Mouse (Mus musculus): ENCODE measurements around the gene Cdk5r2. TPM values are rescaled to one million over a fixed set of nuclear protein-coding genes. Genes with fewer than 3 reads are reported as not detected.
"Not testable (repeated sequence)": the region's sequence is repeated elsewhere in the genome, so short reads cannot be mapped to it uniquely, and the experiment has no call there.

Gene Cdk5r2
- polyA plus RNA-seq (2016; fragmentation: Nextera tagmentation; extraction: Ambion mirVana) = not detected in 2 replicates

GRCm38 (mm10) chr1:74854306-74855056 lies at the start of gene Cdk5r2:
TSS of gene Cdk5r2 (plus strand) at chr1:74854934.
- no peak within 1 kb of the TSS for H3K27ac ChIP-seq
- peaks cover 21% of the 10 kb centered on the region; the same call in 1 of the 2 replicates for H3K4me1 ChIP-seq
- no peaks in the 10 kb centered on the region for H3K36me3 ChIP-seq
- peaks cover 99% of the 10 kb centered on the region for H3K27me3 ChIP-seq (replicated peaks)
- H3K9ac ChIP-seq = no peak within 1 kb of the TSS
- WGBS (ENCODE audit: insufficient replicate concordance) = 6% methylated on average over 33 of the region's 39 CpGs
- H3K4me3 ChIP-seq = peak within 1 kb of the TSS; percentile 56
- H3K4me2 ChIP-seq = peak within 1 kb of the TSS; percentile 72
- no peaks in the 10 kb centered on the region for H3K9me3 ChIP-seq (replicated peaks)
- peak; percentile 59 for ATAC-seq

DNA sequence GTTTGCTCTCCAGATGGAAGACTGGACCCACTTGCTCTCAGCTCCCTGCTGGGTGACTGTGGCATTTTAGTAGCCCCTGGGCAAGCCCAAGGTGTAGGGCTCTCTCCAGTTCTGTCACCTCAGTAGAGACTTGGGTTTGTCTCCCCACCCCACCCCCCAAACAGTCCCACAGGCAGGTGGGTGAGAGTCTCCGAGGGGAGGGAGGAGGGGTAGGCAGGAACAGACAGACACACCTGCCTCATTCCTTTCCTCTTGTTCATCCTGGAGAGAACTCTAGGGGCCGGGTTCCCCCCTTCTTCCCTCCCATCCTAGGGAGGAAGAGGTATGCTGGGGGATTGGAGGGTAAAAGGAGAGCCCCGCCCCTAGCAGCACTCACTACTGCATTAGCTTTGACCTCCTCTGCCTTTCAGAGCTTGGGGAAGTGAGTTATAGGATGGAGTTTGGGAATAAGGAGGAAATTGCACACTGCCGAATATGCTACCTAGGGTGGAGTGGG lies 49.3 kb upstream of the Cdk5r2 start:
- H3K9ac ChIP-seq = no peak overlapping the region
- no peak overlapping the region for H3K4me3 ChIP-seq
- H3K27me3 ChIP-seq (replicated peaks) = peaks cover 100% of the 10 kb centered on the region
- ATAC-seq = no peak
- H3K36me3 ChIP-seq = no peaks in the 10 kb centered on the region
- no peak overlapping the region for H3K27ac ChIP-seq
- no peaks in the 10 kb centered on the region for H3K9me3 ChIP-seq (replicated peaks)
- peaks cover 22% of the 10 kb centered on the region for H3K4me1 ChIP-seq
- H3K4me2 ChIP-seq = no peak overlapping the region
- 19% methylated on average over 4 of the region's 4 CpGs for WGBS (ENCODE audit: insufficient replicate concordance)

GRCm38 (mm10) chr1:74805843-74806242 lies 48.9 kb upstream of the Cdk5r2 start:
- Histone ChIP-seq H3K4me3 (no peak overlapping the region), H3K9me3 (replicated peaks) (no peaks in the 10 kb centered on the region), H3K4me2 (no peak overlapping the region), H3K9ac (no peak overlapping the region), H3K27ac (no peak overlapping the region), H3K4me1 (peaks cover 22% of the 10 kb centered on the region), H3K27me3 (replicated peaks) (peaks cover 100% of the 10 kb centered on the region), H3K36me3 (no peaks in the 10 kb centered on the region)
- ATAC-seq = no peak
- WGBS (ENCODE audit: insufficient replicate concordance) = 3% methylated on average over 5 of the region's 5 CpGs

DNA sequence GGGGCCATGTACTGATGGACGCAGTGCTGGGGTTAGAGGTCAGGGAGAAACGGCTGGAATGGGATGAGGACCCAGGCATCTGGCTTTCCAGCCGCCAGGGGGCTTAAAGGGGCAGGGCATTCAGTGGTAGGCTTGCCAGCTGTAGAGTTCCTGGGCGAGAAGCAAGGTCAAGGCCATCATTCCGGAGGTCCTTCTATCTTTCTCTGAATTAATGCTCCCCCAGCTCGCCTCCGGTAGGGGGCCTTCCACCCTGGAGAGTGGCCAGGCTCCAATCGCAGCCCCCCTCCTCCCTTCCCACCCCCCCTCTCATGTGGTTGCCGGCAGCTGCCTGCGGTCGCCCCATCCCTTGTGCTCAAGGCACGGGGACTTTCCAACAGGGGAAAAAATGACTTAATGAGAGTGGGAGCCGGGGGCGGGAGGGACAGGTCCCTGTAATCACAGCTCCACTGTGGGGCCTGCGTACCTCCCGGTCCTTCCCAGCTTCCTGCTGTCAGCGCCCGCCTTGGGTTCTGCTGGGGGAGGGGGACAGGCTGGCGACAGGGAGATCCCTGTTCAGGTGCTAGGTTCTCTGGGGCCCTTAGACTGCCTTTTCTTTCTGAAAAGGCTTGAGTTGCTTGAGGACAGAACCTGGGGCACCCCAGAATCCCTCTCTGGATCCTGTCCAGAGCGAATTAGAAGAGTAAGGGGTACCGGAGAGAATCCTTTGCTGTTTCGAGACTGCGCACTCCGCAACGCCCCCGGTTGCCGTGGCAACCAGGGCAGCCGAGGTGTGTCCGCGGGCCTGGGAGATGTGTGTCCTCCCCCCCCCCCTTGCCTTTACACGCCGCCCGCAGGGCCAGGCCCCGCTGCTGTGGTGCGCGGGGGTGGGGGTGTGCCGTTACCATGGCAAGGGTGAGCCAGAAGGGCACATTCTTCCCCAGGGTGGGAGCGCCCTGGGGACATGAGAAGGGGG lies 48.1 kb upstream of the Cdk5r2 start:
- Histone ChIP-seq H3K4me1 (peaks cover 22% of the 10 kb centered on the region), H3K4me2 (peak overlapping the region; percentile 8)
- 3% methylated on average over 38 of the region's 38 CpGs for WGBS (ENCODE audit: insufficient replicate concordance)

GRCm38 (mm10) chr1:74807551-74808071 lies 47.1 kb upstream of the Cdk5r2 start:
- H3K27ac ChIP-seq = no peak overlapping the region
- H3K36me3 ChIP-seq = no peaks in the 10 kb centered on the region
- peaks cover 22% of the 10 kb centered on the region for H3K4me1 ChIP-seq
- peaks cover 100% of the 10 kb centered on the region for H3K27me3 ChIP-seq (replicated peaks)
- peak; percentile 13; the same call in 1 of the 2 replicates for ATAC-seq
- H3K4me3 ChIP-seq = no peak overlapping the region
- no peak overlapping the region for H3K9ac ChIP-seq
- no peak overlapping the region for H3K4me2 ChIP-seq
- WGBS (ENCODE audit: insufficient replicate concordance) = 10% methylated on average over 23 of the region's 23 CpGs
- no peaks in the 10 kb centered on the region for H3K9me3 ChIP-seq (replicated peaks)

More for the DNA sequence above, 48.1 kb upstream of the Cdk5r2 start:
- Histone ChIP-seq H3K9ac (no peak overlapping the region), H3K4me3 (no peak overlapping the region), H3K36me3 (no peaks in the 10 kb centered on the region), H3K27ac (no peak overlapping the region), H3K9me3 (replicated peaks) (no peaks in the 10 kb centered on the region), H3K27me3 (replicated peaks) (peaks cover 100% of the 10 kb centered on the region)
- ATAC-seq = no peak

DNA sequence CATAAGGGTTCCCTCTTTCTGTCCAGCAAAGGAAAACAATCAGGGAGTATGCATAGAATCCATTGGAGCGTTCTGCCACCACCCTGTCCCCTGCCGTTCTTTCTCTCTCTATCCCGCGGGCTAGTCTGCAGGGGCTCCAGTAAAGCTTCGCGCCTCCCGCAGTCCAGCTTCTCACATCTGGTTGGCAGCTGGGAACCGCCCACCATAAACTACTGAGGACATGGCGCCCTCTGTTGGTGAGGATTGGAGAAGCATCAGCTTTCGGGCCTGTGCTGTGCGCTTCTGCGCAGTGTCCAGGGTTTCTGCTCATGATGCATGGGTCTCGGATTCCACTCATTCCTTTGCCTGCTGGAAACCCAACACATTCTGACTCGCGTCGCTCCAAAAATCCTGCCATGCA lies 46.7 kb upstream of the Cdk5r2 start:
- no peak overlapping the region for H3K4me2 ChIP-seq
- 2% methylated on average over 16 of the region's 16 CpGs for WGBS (ENCODE audit: insufficient replicate concordance)
- H3K9me3 ChIP-seq (replicated peaks) = no peaks in the 10 kb centered on the region
- H3K36me3 ChIP-seq = no peaks in the 10 kb centered on the region
- ATAC-seq = peak; percentile 44; the same call in 1 of the 2 replicates
- peaks cover 100% of the 10 kb centered on the region for H3K27me3 ChIP-seq (replicated peaks)
- peaks cover 18% of the 10 kb centered on the region for H3K4me1 ChIP-seq
- H3K27ac ChIP-seq = no peak overlapping the region
- H3K9ac ChIP-seq = no peak overlapping the region
- H3K4me3 ChIP-seq = no peak overlapping the region

DNA sequence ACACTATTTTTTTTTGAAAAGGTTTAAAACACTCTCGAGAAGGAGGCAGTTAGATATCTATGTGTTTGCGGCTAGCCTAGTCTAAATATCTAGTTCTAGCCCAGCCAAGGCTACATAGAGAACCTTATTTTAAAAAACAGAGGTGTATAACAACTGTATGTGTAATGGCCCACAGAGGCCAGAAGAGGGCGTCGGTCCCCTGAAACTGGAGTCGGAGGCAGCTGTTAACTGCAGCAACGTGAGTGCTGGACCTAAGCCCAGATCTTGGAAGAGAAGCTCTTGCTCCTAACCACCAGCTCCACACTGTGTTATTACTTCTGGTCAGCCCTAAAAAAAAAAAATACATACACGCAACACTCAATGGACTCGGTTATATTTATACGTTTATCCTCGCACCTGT lies 45.7 kb upstream of the Cdk5r2 start:
- H3K4me3 ChIP-seq = no peak overlapping the region
- H3K27ac ChIP-seq = no peak overlapping the region
- H3K4me1 ChIP-seq = peaks cover 11% of the 10 kb centered on the region; the same call in 1 of the 2 replicates
- no peaks in the 10 kb centered on the region for H3K9me3 ChIP-seq (replicated peaks)
- ATAC-seq = no peak
- peaks cover 99% of the 10 kb centered on the region for H3K27me3 ChIP-seq (replicated peaks)
- no peak overlapping the region for H3K4me2 ChIP-seq
- 48% methylated on average over 10 of the region's 10 CpGs for WGBS (ENCODE audit: insufficient replicate concordance)
- no peaks in the 10 kb centered on the region for H3K36me3 ChIP-seq
- H3K9ac ChIP-seq = no peak overlapping the region

DNA sequence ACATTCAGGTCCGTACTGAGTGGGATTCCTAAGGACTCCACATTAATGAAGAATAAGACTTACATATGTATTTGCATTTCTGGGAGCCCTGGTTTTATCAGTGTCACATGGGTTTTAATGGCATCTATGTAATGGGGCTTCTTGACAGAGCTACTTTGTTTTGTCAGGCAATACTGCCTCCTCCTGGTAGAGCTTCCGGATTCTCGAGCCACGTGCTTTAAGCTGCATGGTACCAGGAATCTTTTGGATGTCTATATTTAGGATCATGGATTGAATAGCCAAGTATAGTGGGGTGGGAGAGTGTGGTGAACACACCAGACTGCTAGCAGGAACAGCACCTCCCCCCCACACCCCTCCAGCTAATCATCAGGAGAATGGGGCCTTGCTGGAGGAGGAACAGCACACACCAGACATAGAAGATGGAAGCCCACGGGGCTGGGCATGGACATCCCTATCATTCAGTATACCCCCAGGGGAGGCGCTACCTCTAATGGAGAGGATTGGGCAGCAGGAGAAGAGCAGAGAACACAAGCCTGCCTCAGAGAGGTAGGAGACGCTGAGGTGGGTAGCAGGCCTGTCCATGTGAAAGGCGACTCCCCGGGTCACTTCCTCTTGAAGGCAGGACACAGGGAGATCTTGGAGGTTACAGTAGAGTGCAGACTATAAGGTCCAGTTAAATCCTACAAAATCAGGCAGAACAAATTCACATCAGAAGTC lies 39.6 kb upstream of the Cdk5r2 start:
- no peak for ATAC-seq
- Histone ChIP-seq H3K27ac (no peak overlapping the region), H3K27me3 (replicated peaks) (peaks cover 43% of the 10 kb centered on the region), H3K36me3 (no peaks in the 10 kb centered on the region), H3K4me2 (no peak overlapping the region), H3K4me3 (no peak overlapping the region), H3K4me1 (peaks cover 5% of the 10 kb centered on the region; the same call in 1 of the 2 replicates), H3K9ac (no peak overlapping the region), H3K9me3 (replicated peaks) (no peaks in the 10 kb centered on the region)
- WGBS (ENCODE audit: insufficient replicate concordance) = 72% methylated on average over 9 of the region's 9 CpGs

DNA sequence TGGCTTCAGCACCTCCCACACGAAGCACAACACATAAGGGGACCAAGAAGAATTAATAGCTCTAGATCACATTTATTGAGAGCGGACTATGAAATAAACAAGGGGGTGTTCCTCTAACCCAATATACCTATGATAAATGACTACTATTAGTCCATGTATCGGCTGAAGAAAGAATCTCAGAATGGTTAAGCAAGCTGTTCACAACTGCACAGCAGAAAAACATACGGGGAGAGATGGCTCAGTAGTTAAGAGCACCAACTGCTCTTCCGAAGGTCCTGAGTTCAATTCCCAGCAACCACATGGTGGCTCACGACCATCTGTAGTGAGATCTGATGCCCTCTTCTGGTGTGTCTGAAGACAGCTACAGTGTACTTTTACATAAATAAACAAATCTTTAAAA lies 38.8 kb upstream of the Cdk5r2 start:
- not testable (repeated sequence) for H3K27ac ChIP-seq; H3K4me3 ChIP-seq; H3K4me2 ChIP-seq; H3K36me3 ChIP-seq; H3K4me1 ChIP-seq; H3K9ac ChIP-seq; H3K9me3 ChIP-seq (replicated peaks); ATAC-seq
- WGBS (ENCODE audit: insufficient replicate concordance) = 73% methylated on average over 6 of the region's 6 CpGs
- peaks cover 34% of the 10 kb centered on the region for H3K27me3 ChIP-seq (replicated peaks)

- peak overlapping the region; percentile 75 for H3K4me2 ChIP-seq
- no peaks in the 10 kb centered on the region for H3K9me3 ChIP-seq (replicated peaks)
- peak; percentile 85 for ATAC-seq
- peak overlapping the region; percentile 69 for H3K4me3 ChIP-seq
- peaks cover 5% of the 10 kb centered on the region; the same call in 1 of the 2 replicates for H3K4me1 ChIP-seq
- H3K36me3 ChIP-seq = no peaks in the 10 kb centered on the region
- peak overlapping the region; percentile 68 for H3K27ac ChIP-seq
- peaks cover 27% of the 10 kb centered on the region for H3K27me3 ChIP-seq (replicated peaks)
- peak overlapping the region; percentile 73 for H3K9ac ChIP-seq
- WGBS (ENCODE audit: insufficient replicate concordance) = 7% methylated on average over 38 of the region's 38 CpGs
Measured at GRCm38 (mm10) chr1:74816612-74817199, 38.0 kb upstream of the Cdk5r2 start.

DNA sequence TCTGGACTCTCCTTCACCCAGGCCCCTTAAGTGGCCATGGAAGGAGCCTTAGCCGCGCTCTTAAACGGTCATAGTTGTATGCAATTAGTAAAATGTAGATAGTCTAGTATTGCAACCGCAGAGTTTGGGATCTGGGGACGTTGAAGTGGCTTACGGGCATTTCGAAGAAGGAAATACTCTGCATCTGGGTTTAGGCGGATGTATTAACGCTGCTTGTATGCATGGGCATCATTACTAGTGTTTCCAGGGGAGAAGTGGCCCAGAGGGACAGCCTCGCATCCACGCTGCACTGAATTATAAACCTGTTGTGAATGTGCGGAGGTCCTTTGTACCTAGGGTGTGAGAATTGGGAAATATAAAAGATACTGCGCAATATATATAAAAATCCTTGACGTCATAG lies 37.5 kb upstream of the Cdk5r2 start:
- no peaks in the 10 kb centered on the region for H3K36me3 ChIP-seq
- peak overlapping the region; percentile 73 for H3K9ac ChIP-seq
- H3K4me1 ChIP-seq = peaks cover 5% of the 10 kb centered on the region; the same call in 1 of the 2 replicates
- H3K4me3 ChIP-seq = peak overlapping the region; percentile 69
- peak overlapping the region; percentile 75 for H3K4me2 ChIP-seq
- H3K9me3 ChIP-seq (replicated peaks) = no peaks in the 10 kb centered on the region
- 14% methylated on average over 14 of the region's 14 CpGs for WGBS (ENCODE audit: insufficient replicate concordance)
- H3K27ac ChIP-seq = peak overlapping the region; percentile 68
- H3K27me3 ChIP-seq (replicated peaks) = peaks cover 24% of the 10 kb centered on the region
- no peak for ATAC-seq

All from liver, embryonic 12.5 days (tissue).